Mouse (Mus musculus) mesoderm, embryonic 11.5 days (tissue): ENCODE data around the gene Tsc22d3.
"Not testable (repeated sequence)": the region's sequence is repeated elsewhere in the genome, so short reads cannot be mapped to it uniquely, and the experiment has no call there.

Experiments used
- DNase-seq: peaks from one replicate; pipeline ENCODE4 v3.0.0-alpha.2; 2012; ENCODE audit warnings: low read depth, low spot score

Gene Tsc22d3

GRCm38 (mm10) chrX:140565759-140566158 is 34.7 kb downstream of the Tsc22d3 start:
- DNase-seq = no peak

DNA sequence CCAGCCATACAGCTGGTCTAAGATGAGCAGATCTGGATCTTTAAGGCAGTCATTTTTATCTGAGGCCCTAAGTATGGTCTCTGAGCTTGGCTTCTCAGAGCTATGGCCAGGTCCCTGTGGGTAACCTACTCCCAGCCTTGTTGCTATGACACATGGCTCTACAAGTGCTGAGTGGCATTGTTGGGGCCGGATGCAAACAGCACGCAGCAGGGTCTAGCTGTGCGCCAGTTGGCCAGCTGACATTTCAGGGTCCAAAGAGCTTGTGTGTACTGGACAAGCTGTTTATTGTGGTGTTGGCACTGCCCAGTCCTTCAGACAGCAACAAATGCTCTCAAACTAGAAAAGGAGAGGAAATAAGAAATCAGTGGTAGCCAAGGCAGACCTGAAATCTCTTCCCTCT is 35.2 kb downstream of the Tsc22d3 start:
- DNase-seq = no peak

DNA sequence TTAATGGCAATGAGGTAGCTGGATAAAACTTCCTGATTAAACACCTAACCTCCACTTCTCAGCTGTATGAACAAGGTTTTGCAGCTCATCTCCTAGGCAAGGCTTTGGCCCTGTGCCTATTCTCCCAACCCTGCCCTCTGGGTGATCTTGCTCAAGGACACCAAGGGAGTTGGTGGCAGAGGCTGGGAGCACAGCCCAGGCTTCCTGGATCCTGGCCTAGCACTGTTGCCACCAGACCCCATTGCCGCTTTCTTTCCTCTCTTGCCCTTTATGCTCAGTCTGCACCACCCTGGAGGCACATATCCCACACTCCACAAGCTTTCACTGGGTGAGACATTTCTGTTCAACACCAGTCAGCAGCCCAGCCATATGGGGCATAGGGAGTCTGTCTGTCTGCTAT is 35.7 kb downstream of the Tsc22d3 start:
- DNase-seq = no peak

DNA sequence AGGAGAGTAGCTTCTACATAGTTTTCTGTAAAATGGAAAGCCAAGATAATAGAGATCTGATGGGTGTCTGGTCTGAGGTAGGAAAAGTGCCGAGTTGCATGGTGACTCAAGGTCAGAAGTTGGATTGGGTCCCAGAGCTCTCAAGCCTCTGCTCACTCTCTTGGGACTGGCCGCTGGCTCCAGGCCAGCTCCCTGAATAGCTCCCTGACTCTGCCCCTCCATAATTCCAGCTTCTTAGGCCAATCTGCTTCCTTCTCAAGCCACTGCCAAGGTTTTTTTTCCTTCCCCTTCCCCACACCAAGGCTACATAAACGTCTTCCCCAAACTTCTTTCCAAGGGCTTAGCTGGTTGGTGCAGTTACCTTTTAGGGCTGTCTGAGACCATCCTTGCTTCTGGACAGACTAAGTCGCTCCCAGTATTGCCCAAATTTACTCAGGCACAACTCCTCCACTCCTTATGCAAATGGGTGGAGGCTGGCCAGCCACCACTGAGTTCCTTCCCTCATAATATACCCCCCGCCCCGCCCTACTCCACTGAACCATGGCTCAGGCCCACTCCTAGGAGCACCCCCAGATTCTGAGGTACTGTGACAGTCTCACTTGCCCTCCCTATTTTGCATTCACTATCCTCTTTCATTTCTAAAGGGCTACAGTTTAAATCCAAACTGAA is 42.1 kb downstream of the Tsc22d3 start:
- DNase-seq = no peak

DNA sequence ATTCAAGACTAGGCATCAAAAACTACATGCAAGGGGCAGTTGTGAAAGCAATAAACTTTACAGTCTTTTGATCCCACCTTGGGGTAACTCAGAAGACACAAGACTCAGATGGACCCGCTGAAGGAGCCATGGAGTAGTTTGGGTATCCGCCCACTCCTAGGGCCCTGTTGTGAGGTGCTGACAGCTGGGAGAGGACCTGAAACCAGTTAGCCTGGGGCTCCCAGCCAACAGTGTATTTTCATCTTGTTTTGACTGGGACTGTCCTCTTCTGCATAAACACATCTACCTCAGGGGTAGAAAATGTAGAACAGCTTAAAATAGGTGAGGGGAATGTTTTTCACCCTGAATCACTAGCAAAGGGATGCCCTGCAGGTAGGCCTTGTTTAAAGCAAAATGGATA is 44.5 kb downstream of the Tsc22d3 start:
- DNase-seq = no peak

DNA sequence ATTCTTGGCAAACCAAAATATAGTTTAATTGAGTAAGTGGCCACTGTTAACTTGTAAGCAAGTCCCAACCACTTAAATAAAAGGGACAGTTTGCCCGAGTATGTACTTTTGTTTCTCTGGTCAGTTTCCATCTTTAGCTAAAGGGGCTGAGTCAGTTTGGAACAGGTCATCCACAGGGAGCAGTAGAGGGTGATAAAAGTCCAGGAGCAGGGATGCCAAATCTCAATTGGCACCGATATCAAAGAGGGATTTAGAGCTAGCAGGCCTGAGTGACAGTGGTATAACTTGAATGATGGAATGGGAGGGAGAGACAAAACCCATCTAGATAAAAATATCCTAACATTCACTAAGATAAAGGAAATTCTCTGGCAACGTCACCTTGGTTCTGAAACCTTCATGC is 45.0 kb downstream of the Tsc22d3 start:
- no peak for DNase-seq

GRCm38 (mm10) chrX:140547660-140548419 is 52.6 kb downstream of the Tsc22d3 start:
- DNase-seq = no peak

- DNase-seq = peak; percentile 68
These were observed 55.7 kb downstream of the Tsc22d3 start for GRCm38 (mm10) chrX:140544737-140545136.

DNA sequence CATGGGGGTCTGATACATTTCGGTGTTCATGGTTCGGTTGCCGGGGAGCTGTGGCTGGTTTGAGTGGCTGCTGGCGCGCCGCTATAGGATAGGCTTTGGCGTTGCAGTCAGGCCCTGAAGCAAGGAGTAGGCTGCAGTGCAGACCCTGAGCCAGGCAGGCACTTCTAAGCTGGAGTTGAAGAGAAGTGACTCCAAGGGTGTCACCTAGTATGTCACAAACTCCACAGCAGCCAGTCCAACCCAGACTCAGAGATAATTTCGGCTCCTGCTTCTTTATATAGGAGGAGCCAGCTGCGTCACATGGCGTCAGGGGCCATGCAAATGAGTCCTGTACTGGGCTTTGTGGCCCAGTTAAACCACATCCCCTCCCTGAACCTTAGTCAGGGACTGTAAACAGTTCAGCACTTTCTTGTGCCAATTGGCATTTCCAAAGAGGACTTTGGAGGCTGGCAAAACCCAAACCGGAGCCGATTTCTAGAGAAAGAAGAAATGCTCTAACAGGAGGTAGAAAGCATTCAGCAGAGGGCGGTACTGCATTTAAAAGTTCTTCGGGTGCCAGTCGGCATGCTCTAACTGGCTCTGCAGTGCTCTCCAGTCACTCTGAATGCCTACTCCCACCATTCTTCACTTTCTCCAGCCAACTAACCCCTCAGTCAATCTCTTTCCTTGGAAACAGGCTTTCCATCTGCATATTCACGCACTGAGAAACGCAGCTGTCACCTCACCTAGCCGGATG is 57.4 kb downstream of the Tsc22d3 start:
- peak; percentile 58 for DNase-seq

GRCm38 (mm10) chrX:140542474-140542845 is 58.0 kb downstream of the Tsc22d3 start:
- peak; percentile 61 for DNase-seq

- DNase-seq = peak; percentile 39
These were observed 58.6 kb downstream of the Tsc22d3 start for GRCm38 (mm10) chrX:140541711-140542473.

DNA sequence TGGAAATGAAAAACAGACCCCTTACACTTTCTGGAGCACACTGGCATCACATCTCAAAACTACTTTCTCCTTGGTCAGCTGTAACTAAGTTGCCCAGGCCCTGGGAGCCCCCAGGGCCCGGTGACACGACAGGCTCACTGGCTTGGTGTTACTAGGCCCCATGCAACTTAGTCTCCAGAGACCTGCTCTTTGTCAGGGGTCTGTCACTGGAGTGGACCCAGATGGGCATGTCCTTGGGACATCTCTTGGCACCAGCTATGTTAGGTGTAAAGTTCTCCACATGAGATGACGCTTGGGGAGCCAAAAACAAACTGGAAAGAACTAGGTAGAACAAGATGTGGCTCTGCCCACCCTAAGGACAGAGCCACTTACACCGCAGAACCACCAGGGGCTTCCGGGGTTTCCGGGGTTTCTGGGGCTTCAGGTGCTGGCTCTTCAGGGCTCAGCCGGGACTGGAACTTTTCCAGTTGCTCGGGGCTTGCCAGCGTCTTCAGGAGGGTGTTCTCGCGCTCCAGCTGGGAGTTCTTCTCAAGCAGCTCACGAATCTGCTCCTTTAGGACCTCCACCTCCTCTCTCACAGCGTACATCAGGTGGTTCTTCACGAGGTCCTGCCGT is 59.9 kb downstream of the Tsc22d3 start:
- DNase-seq = no peak

GRCm38 (mm10) chrX:140539831-140540230 is 60.6 kb downstream of the Tsc22d3 start:
- not testable (repeated sequence) for DNase-seq

DNA sequence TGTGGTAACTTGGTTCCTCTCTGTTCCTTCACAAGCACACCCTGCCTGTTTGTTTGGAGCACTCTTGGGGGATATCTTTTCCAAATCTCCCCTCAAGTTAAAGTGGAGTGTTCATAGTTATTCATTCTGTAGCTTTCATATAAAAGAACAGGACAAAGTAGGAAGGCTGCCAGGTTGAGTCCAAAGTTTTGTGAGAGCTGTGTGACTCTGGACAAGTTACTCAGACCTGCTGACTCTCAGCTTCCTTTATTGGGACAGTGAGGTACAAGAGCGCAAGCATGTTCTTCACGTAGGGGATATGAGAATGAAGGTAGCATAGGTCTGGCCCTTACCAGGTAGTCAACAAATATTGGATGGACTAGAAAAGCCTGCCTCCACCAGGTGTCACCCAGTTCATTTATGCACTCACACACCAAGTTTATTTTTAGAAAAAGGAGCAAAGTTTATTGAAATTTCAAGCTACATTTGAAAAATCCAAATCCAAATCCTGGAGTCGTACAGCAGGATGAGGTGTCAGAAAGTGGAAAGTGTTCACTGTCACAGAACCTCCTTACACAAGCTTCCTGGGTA is 61.3 kb downstream of the Tsc22d3 start:
- DNase-seq = no peak

GRCm38 (mm10) chrX:140538649-140539048 is 61.8 kb downstream of the Tsc22d3 start:
- DNase-seq = no peak

GRCm38 (mm10) chrX:140537662-140538061 is 62.8 kb downstream of the Tsc22d3 start:
- DNase-seq = peak; percentile 22

DNA sequence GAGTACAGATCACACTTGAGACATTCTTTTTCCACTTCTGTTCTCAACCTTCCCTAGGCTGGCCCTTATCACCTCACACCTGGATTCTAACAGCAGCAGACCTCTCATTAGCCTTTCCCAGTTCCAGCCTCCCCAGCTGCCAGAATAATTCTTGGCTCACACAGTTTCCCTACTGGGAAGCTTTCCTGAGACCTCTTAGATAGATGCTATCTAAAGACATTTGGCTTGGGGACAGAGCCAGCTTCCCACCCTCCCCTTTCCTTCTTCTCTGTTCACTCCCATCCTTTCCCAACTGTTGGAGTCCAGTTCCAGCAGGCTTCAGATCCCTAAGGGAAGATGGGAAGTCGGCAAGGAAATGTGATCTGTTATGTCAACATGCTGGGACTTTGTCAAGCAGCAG is 65.0 kb downstream of the Tsc22d3 start:
- no peak for DNase-seq

- no peak for DNase-seq
These were observed 66.2 kb downstream of the Tsc22d3 start for GRCm38 (mm10) chrX:140534306-140534705.

DNA sequence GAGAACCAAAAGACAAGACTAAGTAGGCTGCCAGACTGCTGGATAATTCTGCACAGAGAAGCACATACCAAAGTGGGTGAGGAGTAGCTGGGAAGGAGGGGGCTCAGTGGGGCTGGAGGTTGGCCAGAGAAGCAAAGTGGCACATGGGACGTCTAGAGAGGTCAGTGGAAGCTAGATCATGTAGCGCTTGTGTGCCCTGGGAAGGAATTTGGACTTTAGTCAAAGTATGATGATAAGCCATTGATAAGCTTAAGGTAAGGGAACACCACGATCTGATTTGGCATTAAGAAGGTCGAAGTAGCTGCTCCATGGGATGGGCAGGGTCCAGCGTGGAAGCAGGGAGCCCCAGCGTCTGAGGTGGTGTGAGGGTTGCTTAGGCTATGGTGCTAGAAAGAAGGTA is 68.1 kb downstream of the Tsc22d3 start:
- no peak for DNase-seq

GRCm38 (mm10) chrX:140531356-140531755 is 69.1 kb downstream of the Tsc22d3 start:
- no peak for DNase-seq

DNA sequence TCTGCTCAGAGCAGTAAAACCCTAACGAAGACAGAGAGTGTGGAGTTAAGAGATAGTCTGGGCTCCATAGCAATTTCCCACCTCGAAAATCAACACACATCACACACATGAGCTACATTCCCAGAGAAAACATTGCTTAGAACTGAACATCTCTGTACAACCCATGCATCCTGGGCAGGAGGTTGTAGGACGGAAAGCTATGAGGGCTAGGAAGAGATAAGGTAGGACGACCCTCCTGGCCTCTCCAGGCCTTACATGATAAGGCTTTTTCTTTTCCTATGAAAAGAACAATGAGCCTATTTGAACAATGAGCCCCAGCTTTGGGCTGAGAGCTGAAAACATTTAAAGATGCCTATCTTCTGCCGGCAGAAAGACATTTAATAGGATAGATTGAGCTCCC is 69.8 kb downstream of the Tsc22d3 start:
- no peak for DNase-seq
